Mouse (Mus musculus): ENCODE measurements around the gene Zfp764. TPM values are rescaled to one million over a fixed set of nuclear protein-coding genes. Genes with fewer than 3 reads are reported as not detected.
"Not testable (repeated sequence)": the region's sequence is repeated elsewhere in the genome, so short reads cannot be mapped to it uniquely, and the experiment has no call there.

Zfp764 gene
- polyA plus RNA-seq, 1 experiment from 2014 or later, result 7.7 TPM

DNA sequence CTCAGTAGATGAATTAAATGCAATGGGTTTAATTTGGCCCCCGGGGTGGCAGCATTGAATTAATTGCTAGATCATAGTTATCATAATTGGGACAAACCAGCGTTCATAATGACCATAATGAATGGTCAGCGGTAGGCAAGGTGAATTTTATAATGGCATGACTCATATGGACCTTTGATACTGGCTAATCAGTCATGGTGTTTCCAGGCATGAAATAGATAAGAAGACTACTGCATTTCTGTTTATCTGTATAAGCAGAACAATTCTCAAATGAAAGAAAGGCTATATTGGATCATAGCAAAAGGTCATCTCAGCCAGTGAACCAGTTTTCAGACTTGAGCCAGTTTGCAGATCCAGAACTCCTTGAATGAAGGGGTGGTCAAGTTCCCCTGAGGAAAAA lies 6.3 kb downstream of the Zfp764 start:
- no peak for ATAC-seq (ENCODE audit: insufficient number of reproducible peaks, low FRiP score, low TSS enrichment, low read depth)
- H3K4me1 ChIP-seq (ENCODE audit: control insufficient read depth, insufficient read depth, low read length), result no peaks in the 10 kb centered on the region
- H3K27ac ChIP-seq (replicated peaks; ENCODE audit: low read depth, low read length), result no peak overlapping the region
- 75% methylated on average over 3 of the region's 3 CpGs for WGBS
- H3K9me3 ChIP-seq (ENCODE audit: control insufficient read depth, low read length), result no peaks in the 10 kb centered on the region; the same call in 1 of the 2 replicates
- DNase-seq (ENCODE audit: low spot score), result no peak
- no peak overlapping the region for H3K9ac ChIP-seq (ENCODE audit: low read length)
- H3K27me3 ChIP-seq (ENCODE audit: control insufficient read depth, insufficient read depth, low read length), result no peaks in the 10 kb centered on the region
- 0 out of 2 replicates have a peak, but pooled peaks cover 2% of the 10 kb centered on the region for H3K36me3 ChIP-seq (ENCODE audit: control insufficient read depth, insufficient read depth, low read length)
- no peak overlapping the region for H3K4me2 ChIP-seq (ENCODE audit: low read depth, severe bottlenecking)
- H3K4me3 ChIP-seq (ENCODE audit: low read depth, low read length), result no peak overlapping the region

DNA sequence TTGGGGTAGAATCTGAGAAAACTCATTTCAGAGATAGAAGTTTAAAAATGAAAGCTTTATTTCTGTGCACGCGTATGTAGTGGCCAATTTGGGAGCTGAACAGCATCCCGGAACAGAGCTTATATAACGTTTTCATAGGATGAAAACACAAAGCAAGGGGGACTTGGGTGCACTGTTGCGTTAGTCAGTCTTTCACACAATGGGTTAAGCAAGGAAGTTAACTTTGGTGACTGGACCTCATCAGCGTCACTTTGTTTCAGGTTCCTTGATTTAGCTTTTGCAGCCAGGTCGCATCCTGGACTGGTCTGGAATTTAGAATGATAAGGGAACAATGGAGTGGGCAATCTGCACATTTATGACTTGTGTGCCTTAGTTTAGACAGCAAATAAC lies 12.7 kb downstream of the Zfp764 start:
- WGBS, result 29% methylated on average over 7 of the region's 7 CpGs
- peak overlapping the region; percentile 61 for H3K4me2 ChIP-seq (ENCODE audit: low read depth, severe bottlenecking)
- peak overlapping the region; percentile 44 for H3K9ac ChIP-seq (ENCODE audit: low read length)
- ATAC-seq (ENCODE audit: insufficient number of reproducible peaks, low FRiP score, low TSS enrichment, low read depth) (0 out of 2 replicates have a peak, but pooled peaks have one; percentile 14), DNase-seq (ENCODE audit: low spot score) (no peak)
- no peaks in the 10 kb centered on the region; the same call in 1 of the 2 replicates for H3K36me3 ChIP-seq (ENCODE audit: control insufficient read depth, insufficient read depth, low read length)
- H3K27ac ChIP-seq (replicated peaks; ENCODE audit: low read depth, low read length), result 0 out of 2 replicates have a peak overlapping the region, but pooled peaks have one; percentile 39
- H3K4me3 ChIP-seq (ENCODE audit: low read depth, low read length), result peak overlapping the region; percentile 63
- H3K27me3 ChIP-seq (ENCODE audit: control insufficient read depth, insufficient read depth, low read length), result no peaks in the 10 kb centered on the region
- H3K9me3 ChIP-seq (ENCODE audit: control insufficient read depth, low read length), result no peaks in the 10 kb centered on the region
- peaks cover 6% of the 10 kb centered on the region; the same call in 1 of the 2 replicates for H3K4me1 ChIP-seq (ENCODE audit: control insufficient read depth, insufficient read depth, low read length)

- no peaks in the 10 kb centered on the region for H3K9me3 ChIP-seq (ENCODE audit: control insufficient read depth, low read length)
- H3K4me3 ChIP-seq (ENCODE audit: low read depth, low read length), result peak within 1 kb of the TSS; percentile 63
- DNase-seq (ENCODE audit: low spot score) (peak; percentile 97), ATAC-seq (ENCODE audit: insufficient number of reproducible peaks, low FRiP score, low TSS enrichment, low read depth) (peak; percentile 93)
- H3K27ac ChIP-seq (replicated peaks; ENCODE audit: low read depth, low read length), result 0 out of 2 replicates have a peak within 1 kb of the TSS, but pooled peaks have one; percentile 39
- peak within 1 kb of the TSS; percentile 86 for H3K9ac ChIP-seq (ENCODE audit: low read length)
- H3K4me2 ChIP-seq (ENCODE audit: low read depth, severe bottlenecking), result peak within 1 kb of the TSS; percentile 61
- WGBS, result under 1% methylated on average over 45 of the region's 45 CpGs
- H3K4me1 ChIP-seq (ENCODE audit: control insufficient read depth, insufficient read depth, low read length), result peaks cover 6% of the 10 kb centered on the region; the same call in 1 of the 2 replicates
- no peaks in the 10 kb centered on the region for H3K27me3 ChIP-seq (ENCODE audit: control insufficient read depth, insufficient read depth, low read length)
- no peaks in the 10 kb centered on the region; the same call in 1 of the 2 replicates for H3K36me3 ChIP-seq (ENCODE audit: control insufficient read depth, insufficient read depth, low read length)
These were observed 13.3 kb downstream of the Zfp764 start, which contains the start of gene E430018J23Rik for GRCm38 (mm10) chr7:127393157-127393943. E430018J23Rik (minus strand) TSS chr7:127393629.

- no peaks in the 10 kb centered on the region; the same call in 1 of the 2 replicates for H3K36me3 ChIP-seq (ENCODE audit: control insufficient read depth, insufficient read depth, low read length)
- ATAC-seq (ENCODE audit: insufficient number of reproducible peaks, low FRiP score, low TSS enrichment, low read depth) (no peak), DNase-seq (ENCODE audit: low spot score) (no peak)
- WGBS, result 90% methylated on average over 8 of the region's 8 CpGs
- H3K27me3 ChIP-seq (ENCODE audit: control insufficient read depth, insufficient read depth, low read length), result no peaks in the 10 kb centered on the region
- H3K4me2 ChIP-seq (ENCODE audit: low read depth, severe bottlenecking), result peak overlapping the region; percentile 61
- H3K9ac ChIP-seq (ENCODE audit: low read length), result no peak overlapping the region; the same call in 1 of the 2 replicates
- H3K9me3 ChIP-seq (ENCODE audit: control insufficient read depth, low read length), result no peaks in the 10 kb centered on the region
- H3K27ac ChIP-seq (replicated peaks; ENCODE audit: low read depth, low read length), result no peak overlapping the region
- peaks cover 6% of the 10 kb centered on the region; the same call in 1 of the 2 replicates for H3K4me1 ChIP-seq (ENCODE audit: control insufficient read depth, insufficient read depth, low read length)
- H3K4me3 ChIP-seq (ENCODE audit: low read depth, low read length), result peak overlapping the region; percentile 63
These were observed 14.3 kb downstream of the Zfp764 start for GRCm38 (mm10) chr7:127392251-127392824.

GRCm38 (mm10) chr7:127391538-127391937 lies 15.1 kb downstream of the Zfp764 start:
- 95% methylated on average over 16 of the region's 16 CpGs for WGBS
- H3K27ac ChIP-seq (replicated peaks; ENCODE audit: low read depth, low read length), result no peak overlapping the region
- peaks cover 6% of the 10 kb centered on the region; the same call in 1 of the 2 replicates for H3K4me1 ChIP-seq (ENCODE audit: control insufficient read depth, insufficient read depth, low read length)
- H3K4me3 ChIP-seq (ENCODE audit: low read depth, low read length), result no peak overlapping the region
- H3K9ac ChIP-seq (ENCODE audit: low read length), result no peak overlapping the region
- no peaks in the 10 kb centered on the region for H3K27me3 ChIP-seq (ENCODE audit: control insufficient read depth, insufficient read depth, low read length)
- ATAC-seq (ENCODE audit: insufficient number of reproducible peaks, low FRiP score, low TSS enrichment, low read depth) (no peak), DNase-seq (ENCODE audit: low spot score) (no peak)
- H3K4me2 ChIP-seq (ENCODE audit: low read depth, severe bottlenecking), result no peak overlapping the region
- no peaks in the 10 kb centered on the region for H3K9me3 ChIP-seq (ENCODE audit: control insufficient read depth, low read length)
- no peaks in the 10 kb centered on the region; the same call in 1 of the 2 replicates for H3K36me3 ChIP-seq (ENCODE audit: control insufficient read depth, insufficient read depth, low read length)

DNA sequence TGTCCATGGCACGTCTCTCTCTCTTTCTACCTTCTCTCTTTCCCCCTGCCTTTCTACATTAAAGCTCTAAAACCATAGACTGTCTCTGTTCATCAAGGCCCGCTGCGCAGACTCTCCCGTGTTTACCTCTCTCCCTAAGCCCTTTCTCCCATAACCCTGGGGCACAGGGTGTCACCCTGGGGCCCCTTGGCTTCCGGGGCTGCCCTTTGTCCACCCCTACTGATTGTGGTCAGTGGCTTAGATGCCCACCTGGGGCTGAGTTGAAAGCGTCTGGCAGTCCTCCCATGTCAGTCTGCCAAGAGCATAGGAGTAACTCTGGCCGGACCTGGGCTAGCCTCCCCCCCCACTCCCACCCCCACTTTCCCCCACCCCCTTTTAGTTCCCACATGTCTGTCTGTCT lies 16.3 kb downstream of the Zfp764 start:
- Histone ChIP-seq H3K9me3 (ENCODE audit: control insufficient read depth, low read length) (no peaks in the 10 kb centered on the region), H3K4me2 (ENCODE audit: low read depth, severe bottlenecking) (no peak overlapping the region), H3K9ac (ENCODE audit: low read length) (no peak overlapping the region), H3K27ac (replicated peaks; ENCODE audit: low read depth, low read length) (no peak overlapping the region), H3K4me1 (ENCODE audit: control insufficient read depth, insufficient read depth, low read length) (peaks cover 6% of the 10 kb centered on the region; the same call in 1 of the 2 replicates), H3K4me3 (ENCODE audit: low read depth, low read length) (no peak overlapping the region), H3K36me3 (ENCODE audit: control insufficient read depth, insufficient read depth, low read length) (no peaks in the 10 kb centered on the region; the same call in 1 of the 2 replicates), H3K27me3 (ENCODE audit: control insufficient read depth, insufficient read depth, low read length) (no peaks in the 10 kb centered on the region)
- DNase-seq (ENCODE audit: low spot score) (no peak), ATAC-seq (ENCODE audit: insufficient number of reproducible peaks, low FRiP score, low TSS enrichment, low read depth) (no peak)
- WGBS, result 84% methylated on average over 7 of the region's 7 CpGs

GRCm38 (mm10) chr7:127388201-127388600 lies 18.4 kb downstream of the Zfp764 start:
- not testable (repeated sequence) for H3K27me3 ChIP-seq (ENCODE audit: control insufficient read depth, insufficient read depth, low read length); H3K36me3 ChIP-seq (ENCODE audit: control insufficient read depth, insufficient read depth, low read length); DNase-seq (ENCODE audit: low spot score); H3K9ac ChIP-seq (ENCODE audit: low read length); H3K4me2 ChIP-seq (ENCODE audit: low read depth, severe bottlenecking); H3K27ac ChIP-seq (replicated peaks; ENCODE audit: low read depth, low read length); H3K4me3 ChIP-seq (ENCODE audit: low read depth, low read length); ATAC-seq (ENCODE audit: insufficient number of reproducible peaks, low FRiP score, low TSS enrichment, low read depth); H3K9me3 ChIP-seq (ENCODE audit: control insufficient read depth, low read length); H3K4me1 ChIP-seq (ENCODE audit: control insufficient read depth, insufficient read depth, low read length)

- Histone ChIP-seq H3K9me3 (ENCODE audit: control insufficient read depth, low read length) (no peaks in the 10 kb centered on the region), H3K27me3 (ENCODE audit: control insufficient read depth, insufficient read depth, low read length) (no peaks in the 10 kb centered on the region), H3K27ac (replicated peaks; ENCODE audit: low read depth, low read length) (no peak within 1 kb of the TSS), H3K4me1 (ENCODE audit: control insufficient read depth, insufficient read depth, low read length) (no peaks in the 10 kb centered on the region), H3K36me3 (ENCODE audit: control insufficient read depth, insufficient read depth, low read length) (peaks cover 4% of the 10 kb centered on the region), H3K4me3 (ENCODE audit: low read depth, low read length) (peak within 1 kb of the TSS; percentile 39), H3K9ac (ENCODE audit: low read length) (peak within 1 kb of the TSS; percentile 70), H3K4me2 (ENCODE audit: low read depth, severe bottlenecking) (peak within 1 kb of the TSS; percentile 61)
- peak; percentile 79 for ATAC-seq (ENCODE audit: insufficient number of reproducible peaks, low FRiP score, low TSS enrichment, low read depth)
- DNase-seq (ENCODE audit: low spot score), result peak; percentile 81
- 18% methylated on average over 38 of the region's 38 CpGs for WGBS
These were observed 19.8 kb downstream of the Zfp764 start, which contains the start of gene 9130019O22Rik for GRCm38 (mm10) chr7:127386641-127387392. 9130019O22Rik (minus strand) TSS chr7:127387166.

All from limb, embryonic 11.5 days (tissue).